Mouse (Mus musculus): ENCODE results near the gene Gucd1. TPM values are rescaled to one million over a fixed set of nuclear protein-coding genes. Genes with fewer than 3 reads are reported as not detected.

Gucd1 gene
- polyA plus RNA-seq, 1 experiment from 2014 or later, result 23.9 TPM

- Histone ChIP-seq H3K9me3 (ENCODE audit: control insufficient read depth, low read length) (no peaks in the 10 kb centered on the region), H3K4me2 (replicated peaks) (no peak overlapping the region), H3K9ac (no peak overlapping the region), H3K4me3 (replicated peaks; ENCODE audit: low read length) (no peak overlapping the region), H3K27ac (no peak overlapping the region), H3K36me3 (replicated peaks; ENCODE audit: control insufficient read depth, insufficient read depth) (no peaks in the 10 kb centered on the region), H3K4me1 (replicated peaks; ENCODE audit: control insufficient read depth, insufficient read depth, low read length) (no peaks in the 10 kb centered on the region), H3K27me3 (ENCODE audit: control insufficient read depth, insufficient read depth, low read length) (no peaks in the 10 kb centered on the region)
- no peak for ATAC-seq (ENCODE audit: low FRiP score)
- WGBS, result 91% methylated on average over 3 of the region's 3 CpGs
- no peak for DNase-seq (ENCODE audit: low spot score)
Measured at GRCm38 (mm10) chr10:75440756-75441155, 77.0 kb downstream of the Gucd1 start.

- Histone ChIP-seq H3K27me3 (ENCODE audit: control insufficient read depth, insufficient read depth, low read length) (no peaks in the 10 kb centered on the region), H3K4me1 (replicated peaks; ENCODE audit: control insufficient read depth, insufficient read depth, low read length) (no peaks in the 10 kb centered on the region), H3K4me3 (replicated peaks; ENCODE audit: low read length) (no peak overlapping the region), H3K9me3 (ENCODE audit: control insufficient read depth, low read length) (no peaks in the 10 kb centered on the region), H3K9ac (no peak overlapping the region), H3K27ac (no peak overlapping the region), H3K36me3 (replicated peaks; ENCODE audit: control insufficient read depth, insufficient read depth) (no peaks in the 10 kb centered on the region), H3K4me2 (replicated peaks) (no peak overlapping the region)
- DNase-seq (ENCODE audit: low spot score), result peak; percentile 74
- peak; percentile 42; the same call in 1 of the 2 replicates for ATAC-seq (ENCODE audit: low FRiP score)
- WGBS, result 37% methylated on average over 7 of the region's 7 CpGs
Measured at GRCm38 (mm10) chr10:75439211-75439811, 78.5 kb downstream of the Gucd1 start.

GRCm38 (mm10) chr10:75438132-75438810, 79.5 kb downstream of the Gucd1 start:
- Histone ChIP-seq H3K4me2 (replicated peaks) (no peak overlapping the region), H3K27me3 (ENCODE audit: control insufficient read depth, insufficient read depth, low read length) (no peaks in the 10 kb centered on the region), H3K27ac (peak overlapping the region; percentile 60; the same call in 1 of the 2 replicates), H3K4me1 (replicated peaks; ENCODE audit: control insufficient read depth, insufficient read depth, low read length) (no peaks in the 10 kb centered on the region), H3K4me3 (replicated peaks; ENCODE audit: low read length) (no peak overlapping the region), H3K9ac (no peak overlapping the region), H3K36me3 (replicated peaks; ENCODE audit: control insufficient read depth, insufficient read depth) (no peaks in the 10 kb centered on the region), H3K9me3 (ENCODE audit: control insufficient read depth, low read length) (no peaks in the 10 kb centered on the region)
- DNase-seq (ENCODE audit: low spot score), result peak; percentile 73
- 55% methylated on average over 13 of the region's 13 CpGs for WGBS
- ATAC-seq (ENCODE audit: low FRiP score), result peak; percentile 80

- no peaks in the 10 kb centered on the region for H3K36me3 ChIP-seq (replicated peaks; ENCODE audit: control insufficient read depth, insufficient read depth)
- H3K9ac ChIP-seq, result no peak overlapping the region
- H3K4me2 ChIP-seq (replicated peaks), result no peak overlapping the region
- no peaks in the 10 kb centered on the region for H3K9me3 ChIP-seq (ENCODE audit: control insufficient read depth, low read length)
- WGBS, result 96% methylated on average over 1 of the region's 1 CpGs
- H3K4me1 ChIP-seq (replicated peaks; ENCODE audit: control insufficient read depth, insufficient read depth, low read length), result no peaks in the 10 kb centered on the region
- DNase-seq (ENCODE audit: low spot score) (no peak), ATAC-seq (ENCODE audit: low FRiP score) (no peak)
- H3K27ac ChIP-seq, result no peak overlapping the region
- no peaks in the 10 kb centered on the region for H3K27me3 ChIP-seq (ENCODE audit: control insufficient read depth, insufficient read depth, low read length)
- no peak overlapping the region for H3K4me3 ChIP-seq (replicated peaks; ENCODE audit: low read length)
Measured at GRCm38 (mm10) chr10:75437284-75437683, 80.5 kb downstream of the Gucd1 start.

- Histone ChIP-seq H3K4me2 (replicated peaks) (no peak overlapping the region), H3K36me3 (replicated peaks; ENCODE audit: control insufficient read depth, insufficient read depth) (no peaks in the 10 kb centered on the region), H3K27me3 (ENCODE audit: control insufficient read depth, insufficient read depth, low read length) (no peaks in the 10 kb centered on the region), H3K9me3 (ENCODE audit: control insufficient read depth, low read length) (no peaks in the 10 kb centered on the region), H3K9ac (no peak overlapping the region), H3K4me1 (replicated peaks; ENCODE audit: control insufficient read depth, insufficient read depth, low read length) (no peaks in the 10 kb centered on the region), H3K27ac (no peak overlapping the region), H3K4me3 (replicated peaks; ENCODE audit: low read length) (no peak overlapping the region)
- ATAC-seq (ENCODE audit: low FRiP score) (peak; percentile 35; the same call in 1 of the 2 replicates), DNase-seq (ENCODE audit: low spot score) (peak; percentile 92)
- 15% methylated on average over 3 of the region's 3 CpGs for WGBS
Measured at GRCm38 (mm10) chr10:75436604-75437217, 81.1 kb downstream of the Gucd1 start.

- H3K27me3 ChIP-seq (ENCODE audit: control insufficient read depth, insufficient read depth, low read length), result no peaks in the 10 kb centered on the region
- no peak for ATAC-seq (ENCODE audit: low FRiP score)
- WGBS, result 92% methylated on average over 6 of the region's 6 CpGs
Measured at GRCm38 (mm10) chr10:75430633-75431032, 87.1 kb downstream of the Gucd1 start.

GRCm38 (mm10) chr10:75430147-75430537, 87.6 kb downstream of the Gucd1 start:
- Histone ChIP-seq H3K4me1 (replicated peaks; ENCODE audit: control insufficient read depth, insufficient read depth, low read length) (no peaks in the 10 kb centered on the region), H3K4me3 (replicated peaks; ENCODE audit: low read length) (no peak overlapping the region), H3K4me2 (replicated peaks) (no peak overlapping the region), H3K9ac (no peak overlapping the region), H3K36me3 (replicated peaks; ENCODE audit: control insufficient read depth, insufficient read depth) (no peaks in the 10 kb centered on the region), H3K27me3 (ENCODE audit: control insufficient read depth, insufficient read depth, low read length) (no peaks in the 10 kb centered on the region), H3K27ac (no peak overlapping the region), H3K9me3 (ENCODE audit: control insufficient read depth, low read length) (0 out of 2 replicates have a peak, but pooled peaks cover 5% of the 10 kb centered on the region)
- WGBS, result 94% methylated on average over 5 of the region's 5 CpGs
- no peak for ATAC-seq (ENCODE audit: low FRiP score)
- DNase-seq (ENCODE audit: low spot score), result no peak

More at GRCm38 (mm10) chr10:75430633-75431032, 87.1 kb downstream of the Gucd1 start:
- H3K4me3 ChIP-seq (replicated peaks; ENCODE audit: low read length), result no peak overlapping the region
- H3K4me2 ChIP-seq (replicated peaks), result no peak overlapping the region
- no peak for DNase-seq (ENCODE audit: low spot score)
- H3K9me3 ChIP-seq (ENCODE audit: control insufficient read depth, low read length), result 0 out of 2 replicates have a peak, but pooled peaks cover 5% of the 10 kb centered on the region
- no peak overlapping the region for H3K27ac ChIP-seq
- H3K36me3 ChIP-seq (replicated peaks; ENCODE audit: control insufficient read depth, insufficient read depth), result no peaks in the 10 kb centered on the region
- no peak overlapping the region for H3K9ac ChIP-seq
- no peaks in the 10 kb centered on the region for H3K4me1 ChIP-seq (replicated peaks; ENCODE audit: control insufficient read depth, insufficient read depth, low read length)

- H3K27me3 ChIP-seq (ENCODE audit: control insufficient read depth, insufficient read depth, low read length), result no peaks in the 10 kb centered on the region
- ATAC-seq (ENCODE audit: low FRiP score), result no peak
- H3K9me3 ChIP-seq (ENCODE audit: control insufficient read depth, low read length), result 0 out of 2 replicates have a peak, but pooled peaks cover 5% of the 10 kb centered on the region
- no peaks in the 10 kb centered on the region for H3K36me3 ChIP-seq (replicated peaks; ENCODE audit: control insufficient read depth, insufficient read depth)
- no peak overlapping the region for H3K27ac ChIP-seq
- no peaks in the 10 kb centered on the region for H3K4me1 ChIP-seq (replicated peaks; ENCODE audit: control insufficient read depth, insufficient read depth, low read length)
- no peak for DNase-seq (ENCODE audit: low spot score)
- H3K9ac ChIP-seq, result no peak overlapping the region
- 90% methylated on average over 7 of the region's 7 CpGs for WGBS
- no peak overlapping the region for H3K4me3 ChIP-seq (replicated peaks; ENCODE audit: low read length)
- H3K4me2 ChIP-seq (replicated peaks), result no peak overlapping the region
Measured at GRCm38 (mm10) chr10:75429522-75430146, 88.1 kb downstream of the Gucd1 start.

GRCm38 (mm10) chr10:75429004-75429380, 88.8 kb downstream of the Gucd1 start:
- H3K27ac ChIP-seq, result no peak overlapping the region
- H3K27me3 ChIP-seq (ENCODE audit: control insufficient read depth, insufficient read depth, low read length), result no peaks in the 10 kb centered on the region
- DNase-seq (ENCODE audit: low spot score) (no peak), ATAC-seq (ENCODE audit: low FRiP score) (no peak)
- 0 out of 2 replicates have a peak, but pooled peaks cover 5% of the 10 kb centered on the region for H3K9me3 ChIP-seq (ENCODE audit: control insufficient read depth, low read length)
- no peaks in the 10 kb centered on the region for H3K36me3 ChIP-seq (replicated peaks; ENCODE audit: control insufficient read depth, insufficient read depth)
- no peak overlapping the region for H3K9ac ChIP-seq
- H3K4me1 ChIP-seq (replicated peaks; ENCODE audit: control insufficient read depth, insufficient read depth, low read length), result no peaks in the 10 kb centered on the region
- 92% methylated on average over 6 of the region's 6 CpGs for WGBS
- no peak overlapping the region for H3K4me3 ChIP-seq (replicated peaks; ENCODE audit: low read length)
- no peak overlapping the region for H3K4me2 ChIP-seq (replicated peaks)

All from hindbrain, embryonic 14.5 days (tissue).